Mouse (Mus musculus) heart, postnatal 0 days (tissue): ENCODE results near the gene Hist1h2aa. TPM values are rescaled to one million over a fixed set of nuclear protein-coding genes. Genes with fewer than 3 reads are reported as not detected.

ENCODE experiments used
- ATAC-seq: fragments of 200-750 bp; cut with Nextera tagmentation; 2 replicates; pipeline ENCODE4 v1.8.0; 2017; ENCODE audit warnings: low read depth, moderate number of reproducible peaks, moderate library complexity; ENCODE audit not compliant: insufficient read depth
- DNase-seq: peaks from one replicate; pipeline ENCODE4 v3.0.0-alpha.2; 2016; ENCODE audit warnings: low spot score
- H3K27ac ChIP-seq: fragments of 300-500 bp; sonication (generic); 2 replicates; pipeline ENCODE4 v1.5.1; 2014; ENCODE audit warnings: low read depth, mild to moderate bottlenecking
- H3K27me3 ChIP-seq: fragments of 300-500 bp; sonication (generic); 2 replicates; pipeline ENCODE4 v1.6.1; 2014; ENCODE audit warnings: low read length, mixed read lengths; ENCODE audit not compliant: control insufficient read depth, insufficient read depth
- H3K36me3 ChIP-seq: fragments of 300-500 bp; sonication (generic); replicated peaks from 2 replicates; pipeline ENCODE4 v1.6.1; 2014; ENCODE audit warnings: low read length, mixed read lengths; ENCODE audit not compliant: control insufficient read depth, insufficient read depth
- H3K4me1 ChIP-seq: fragments of 300-500 bp; sonication (generic); 2 replicates; pipeline ENCODE4 v1.6.1; 2014; ENCODE audit warnings: antibody characterized with exemption; ENCODE audit not compliant: control insufficient read depth, insufficient read depth
- H3K4me2 ChIP-seq: fragments of 300-500 bp; sonication (generic); 2 replicates; pipeline ENCODE4 v1.6.1; 2014; ENCODE audit warnings: low read depth, mild to moderate bottlenecking, low read length, moderate library complexity
- H3K4me3 ChIP-seq: fragments of 300-500 bp; sonication (generic); 2 replicates; pipeline ENCODE4 v1.5.1; 2014; ENCODE audit warnings: low read depth, low read length
- H3K9ac ChIP-seq: fragments of 300-500 bp; sonication (generic); replicated peaks from 2 replicates; pipeline ENCODE4 v1.6.1; 2014; ENCODE audit warnings: low read depth, low read length, mixed read lengths
- H3K9me3 ChIP-seq: fragments of 300-500 bp; sonication (generic); replicated peaks from 2 replicates; pipeline ENCODE4 v1.6.1; 2016; ENCODE audit warnings: low read length; ENCODE audit not compliant: control insufficient read depth
- CTCF ChIP-seq: IDR thresholded peaks from 2 replicates; pipeline ENCODE4 v1.5.1; 2016; ENCODE audit warnings: antibody characterized with exemption, control low read depth, low read depth
- EP300 ChIP-seq: IDR thresholded peaks from 2 replicates; pipeline ENCODE4 v1.6.1; 2016; ENCODE audit warnings: antibody characterized with exemption, low read depth
- WGBS: fragments of 180-500 bp; shearing (Covaris S2); extraction: QIAGEN DNeasy Blood & Tissue Kit; methylation state at CpG from one replicate; pipeline ENCODE4 v1.1.7; 2014; 5-methylcytosine and 5-hydroxymethylcytosine counted together
- polyA plus RNA-seq: library from polyadenylated mRNA; unstranded; fragments of >200 nt; fragmentation: Nextera tagmentation; extraction: Ambion mirVana; gene quantifications from 2 replicates; pipeline ENCODE4 v1.2.1, GENCODE M21; 2015
- total RNA-seq: library from RNA; depleted of rRNA; stranded (reverse); fragments of >200 nt; gene quantifications from 2 replicates; pipeline ENCODE4 v1.2.3, GENCODE M21; 2014; ENCODE audit warnings: low replicate concordance; rRNA removed

Hist1h2aa gene
- total RNA-seq: not detected in 2 replicates
- polyA plus RNA-seq: not detected in 2 replicates

DNA sequence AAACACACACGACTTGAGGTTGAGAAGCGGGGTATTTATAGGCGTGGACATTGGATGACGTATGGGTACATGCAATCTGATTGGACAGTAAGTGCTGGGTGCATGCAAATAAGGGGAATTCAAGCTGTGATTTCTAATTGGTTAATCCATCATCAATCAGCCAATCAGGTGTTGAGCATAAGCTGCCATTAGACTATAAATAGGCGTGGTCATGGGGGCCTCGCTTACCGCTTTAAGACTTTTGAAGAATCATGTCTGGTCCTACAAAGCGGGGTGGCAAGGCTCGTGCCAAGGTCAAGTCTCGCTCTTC lies at the start of gene Hist1h2aa:
Gene Hist1h2aa, plus strand, starts transcription at position 252 of the 310 bp plus-strand sequence.
- 86% methylated on average over 10 of the region's 10 CpGs for WGBS

DNA sequence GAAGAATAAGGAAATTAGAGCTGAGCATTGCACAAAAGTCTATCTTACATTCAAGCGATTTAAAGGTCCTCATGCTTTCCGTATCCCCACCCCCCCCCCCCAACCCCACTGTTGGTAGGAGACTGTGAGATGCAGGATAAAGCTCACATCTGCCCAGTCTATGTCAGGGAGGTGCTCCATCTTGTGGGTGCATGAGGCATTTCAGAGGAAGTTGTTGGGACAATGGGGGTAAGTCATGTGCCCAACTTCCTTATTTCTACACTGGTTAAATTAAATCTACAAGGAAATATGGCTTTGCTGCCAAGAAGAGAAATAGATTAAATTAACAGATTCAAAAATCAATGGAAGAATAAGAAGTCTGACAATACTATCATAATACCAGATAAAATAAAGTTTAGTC lies 48.7 kb upstream of the Hist1h2aa start:
- ATAC-seq: no peak
- H3K27me3 ChIP-seq: no peaks in the 10 kb centered on the region
- WGBS: 33% methylated on average over 2 of the region's 2 CpGs
- H3K4me1 ChIP-seq: no peaks in the 10 kb centered on the region
- H3K4me2 ChIP-seq: no peak overlapping the region
- H3K9ac ChIP-seq: no peak overlapping the region
- peak; percentile 41 for DNase-seq
- no peaks in the 10 kb centered on the region for H3K36me3 ChIP-seq
- H3K27ac ChIP-seq: no peak overlapping the region
- TF ChIP-seq EP300: no peak
- TF ChIP-seq CTCF: peak; percentile 66
- no peak overlapping the region for H3K4me3 ChIP-seq
- H3K9me3 ChIP-seq: no peaks in the 10 kb centered on the region

More for the DNA sequence above, at the start of gene Hist1h2aa:
- Histone ChIP-seq H3K4me1 (no peaks in the 10 kb centered on the region), H3K4me2 (no peak within 1 kb of the TSS), H3K9me3 (no peaks in the 10 kb centered on the region), H3K4me3 (no peak within 1 kb of the TSS), H3K36me3 (no peaks in the 10 kb centered on the region), H3K9ac (no peak within 1 kb of the TSS), H3K27me3 (no peaks in the 10 kb centered on the region), H3K27ac (no peak within 1 kb of the TSS)
- no peak for TF ChIP-seq EP300
- no peak for TF ChIP-seq CTCF
- DNase-seq (no peak), ATAC-seq (no peak)

DNA sequence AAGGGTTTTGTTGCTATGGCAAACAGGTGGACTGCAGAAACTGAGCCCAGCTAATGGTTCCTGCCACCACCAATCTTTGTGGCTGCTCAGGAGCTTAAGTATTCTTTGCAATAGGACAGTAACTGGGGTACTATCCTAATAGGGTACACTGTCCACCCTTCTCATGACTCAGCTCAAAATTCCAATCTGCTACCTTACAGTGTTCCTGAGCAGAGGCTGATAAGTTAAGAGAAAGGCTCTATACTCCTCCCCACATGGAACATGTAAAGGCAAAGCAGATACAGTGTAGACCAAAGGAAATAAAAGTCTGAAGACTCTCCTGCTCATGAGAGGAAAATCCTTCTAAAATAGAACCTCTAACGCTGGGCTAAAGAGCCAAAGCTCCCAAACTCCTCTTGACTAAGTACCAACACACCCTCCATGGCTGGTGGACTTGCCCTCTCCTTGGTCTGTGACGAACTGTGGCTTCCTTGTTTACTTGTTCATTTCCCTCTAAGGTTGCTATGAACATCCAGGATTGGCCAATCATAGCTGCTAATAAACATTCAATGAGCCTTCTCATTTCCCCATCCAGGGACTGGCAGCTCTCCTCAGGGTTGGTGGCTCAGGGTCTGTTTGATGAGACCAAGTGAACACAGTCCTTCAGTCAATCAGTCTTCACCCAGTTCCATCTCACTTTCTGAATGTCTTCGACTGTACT lies 47.1 kb upstream of the Hist1h2aa start:
- H3K4me1 ChIP-seq: no peaks in the 10 kb centered on the region
- DNase-seq (no peak), ATAC-seq (no peak)
- H3K27me3 ChIP-seq: no peaks in the 10 kb centered on the region
- no peaks in the 10 kb centered on the region for H3K36me3 ChIP-seq
- no peak overlapping the region for H3K9ac ChIP-seq
- no peak overlapping the region for H3K27ac ChIP-seq
- 69% methylated on average over 3 of the region's 3 CpGs for WGBS
- TF ChIP-seq CTCF (no peak), EP300 (no peak)
- H3K9me3 ChIP-seq: no peaks in the 10 kb centered on the region
- no peak overlapping the region for H3K4me3 ChIP-seq
- H3K4me2 ChIP-seq: no peak overlapping the region

DNA sequence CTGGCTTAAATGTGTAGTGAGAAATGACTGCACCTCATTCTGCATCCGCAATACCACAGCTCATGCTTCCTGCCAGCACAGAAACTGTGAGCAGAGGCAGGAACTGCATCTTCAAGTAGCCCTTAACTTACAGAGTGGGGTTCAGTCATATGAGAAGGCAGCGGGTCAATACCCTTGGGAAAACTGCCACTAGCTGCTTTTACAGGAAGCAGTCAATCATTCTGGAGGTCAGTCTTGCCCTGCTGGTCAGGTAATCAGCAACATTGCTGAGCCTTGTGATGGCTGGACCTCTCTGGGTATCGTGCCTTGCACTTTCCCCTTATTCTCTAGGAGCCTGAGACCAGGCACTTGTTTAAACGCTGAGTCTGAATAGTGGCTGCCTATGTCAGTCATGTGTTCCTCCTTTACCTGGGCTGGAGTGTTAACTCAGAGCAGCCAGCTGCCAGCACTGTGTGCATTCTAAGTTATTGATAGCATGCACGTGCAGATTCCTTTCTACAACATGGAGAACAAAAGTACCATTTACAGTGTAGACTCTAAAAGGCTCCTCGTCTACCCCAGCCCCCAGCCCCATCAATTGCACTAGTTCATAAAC lies 45.2 kb upstream of the Hist1h2aa start:
- H3K9ac ChIP-seq: no peak overlapping the region
- WGBS: 53% methylated on average over 6 of the region's 6 CpGs
- no peaks in the 10 kb centered on the region for H3K36me3 ChIP-seq
- DNase-seq (no peak), ATAC-seq (no peak)
- H3K27ac ChIP-seq: no peak overlapping the region
- H3K4me1 ChIP-seq: no peaks in the 10 kb centered on the region
- H3K9me3 ChIP-seq: no peaks in the 10 kb centered on the region
- H3K27me3 ChIP-seq: no peaks in the 10 kb centered on the region
- no peak overlapping the region for H3K4me2 ChIP-seq
- no peak overlapping the region for H3K4me3 ChIP-seq
- TF ChIP-seq EP300 (no peak), CTCF (no peak)

DNA sequence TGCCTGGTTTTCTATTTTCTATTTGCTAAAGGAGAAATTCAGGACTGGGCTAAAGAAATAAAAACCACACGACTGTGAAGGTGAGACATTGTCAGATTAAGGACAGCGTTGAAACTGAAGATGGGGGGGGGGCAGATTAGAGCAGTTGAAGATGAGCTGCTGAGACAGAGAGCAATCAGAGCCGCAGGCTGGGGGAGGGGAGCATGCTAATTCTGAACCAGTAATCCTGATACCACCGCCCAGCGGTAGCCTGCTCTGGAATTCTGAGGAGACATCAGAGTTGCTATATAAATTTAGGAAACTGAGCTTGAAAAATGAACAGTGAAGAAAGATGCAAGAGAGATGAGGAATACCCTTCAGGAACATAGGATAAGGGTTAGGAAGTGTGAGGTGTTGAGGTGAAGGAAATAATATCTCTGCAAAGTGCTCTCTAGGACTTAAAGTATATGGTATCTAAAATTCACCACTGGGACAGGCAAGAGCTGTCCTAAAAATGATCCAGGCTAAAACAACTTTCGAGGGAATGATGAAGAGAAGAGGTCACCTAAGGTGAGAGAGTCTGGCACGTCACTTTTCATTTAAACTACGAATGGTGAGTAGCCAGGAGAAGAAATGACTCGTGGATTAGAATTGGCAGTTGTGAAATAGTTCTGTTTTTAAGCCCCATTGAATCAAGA lies 41.5 kb upstream of the Hist1h2aa start:
- WGBS: 20% methylated on average over 9 of the region's 9 CpGs
- ATAC-seq (no peak), DNase-seq (no peak)
- no peaks in the 10 kb centered on the region for H3K9me3 ChIP-seq
- no peaks in the 10 kb centered on the region for H3K36me3 ChIP-seq
- TF ChIP-seq EP300 (no peak), CTCF (no peak)
- no peak overlapping the region for H3K4me3 ChIP-seq
- H3K27me3 ChIP-seq: no peaks in the 10 kb centered on the region
- H3K4me2 ChIP-seq: no peak overlapping the region
- no peak overlapping the region for H3K9ac ChIP-seq
- H3K27ac ChIP-seq: no peak overlapping the region
- H3K4me1 ChIP-seq: no peaks in the 10 kb centered on the region
